Mouse (Mus musculus): ENCODE measurements at regions not wholly inside any gene's neighbourhood (a gene's known extent, or its start where the extent isn't known, plus 50 kb on each side); places are given as distances from the start of the nearest gene placed in this dataset.

- DNase-seq (ENCODE audit: low read depth, low spot score): peak; percentile 65
These were observed 60.2 kb upstream of the Cd34 start for GRCm38 (mm10) chr1:194878440-194878839.

GRCm38 (mm10) chr1:194879324-194880233 lies 59.0 kb upstream of the Cd34 start:
- peak; percentile 94 for DNase-seq (ENCODE audit: low read depth, low spot score)

- peak; percentile 67 for DNase-seq (ENCODE audit: low read depth, low spot score)
These were observed 56.9 kb upstream of the Cd34 start for GRCm38 (mm10) chr1:194881556-194882223.

- DNase-seq (ENCODE audit: low read depth, low spot score): peak; percentile 87
These were observed 53.4 kb upstream of the Cd34 start for GRCm38 (mm10) chr1:194885071-194885686.

GRCm38 (mm10) chr1:194885687-194886077 lies 52.9 kb upstream of the Cd34 start:
- peak; percentile 97 for DNase-seq (ENCODE audit: low read depth, low spot score)
